Mouse (Mus musculus) retina, adult 2 months (tissue): ENCODE measurements around the gene Mllt6.
A peak's percentile ranks its signal among the peaks of the same experiment; 100 is the strongest.
"Not testable (repeated sequence)": the region's sequence is repeated elsewhere in the genome, so short reads cannot be mapped to it uniquely, and the experiment has no call there.

Source experiments
- DNase-seq: peaks from one replicate; pipeline ENCODE4 v3.0.0-alpha.2; 2012; ENCODE audit warnings: low read depth, low spot score

Mllt6 gene

GRCm38 (mm10) chr11:97662893-97663527 is at the start of gene Mllt6:
Mllt6 (plus strand) TSS chr11:97663414.
- peak; percentile 75 for DNase-seq

GRCm38 (mm10) chr11:97615276-97615675 is 47.9 kb upstream of the Mllt6 start:
- DNase-seq: no peak

- no peak for DNase-seq
Measured at GRCm38 (mm10) chr11:97618368-97618767, 44.8 kb upstream of the Mllt6 start.

- DNase-seq: peak; percentile 34
Measured at GRCm38 (mm10) chr11:97619391-97619795, 43.8 kb upstream of the Mllt6 start.

GRCm38 (mm10) chr11:97622440-97622839 is 40.8 kb upstream of the Mllt6 start:
- peak; percentile 58 for DNase-seq

GRCm38 (mm10) chr11:97623166-97623565 is 40.0 kb upstream of the Mllt6 start:
- no peak for DNase-seq

- DNase-seq: no peak
Measured at GRCm38 (mm10) chr11:97625551-97625950, 37.7 kb upstream of the Mllt6 start.

GRCm38 (mm10) chr11:97626431-97626830 is 36.8 kb upstream of the Mllt6 start:
- DNase-seq: no peak

- DNase-seq: no peak
Measured at GRCm38 (mm10) chr11:97626850-97627249, 36.4 kb upstream of the Mllt6 start.

- DNase-seq: no peak
Measured at GRCm38 (mm10) chr11:97627556-97628302, 35.5 kb upstream of the Mllt6 start.

- DNase-seq: no peak
Measured at GRCm38 (mm10) chr11:97628303-97628567, 35.0 kb upstream of the Mllt6 start.

GRCm38 (mm10) chr11:97628568-97629518 is 34.4 kb upstream of the Mllt6 start:
- DNase-seq: no peak

GRCm38 (mm10) chr11:97629576-97629975 is 33.6 kb upstream of the Mllt6 start, which contains the start of gene Epop:
Epop (minus strand) TSS chr11:97629702.
- peak; percentile 53 for DNase-seq

- no peak for DNase-seq
Measured at GRCm38 (mm10) chr11:97631046-97631445, 32.2 kb upstream of the Mllt6 start.

GRCm38 (mm10) chr11:97631500-97631899 is 31.7 kb upstream of the Mllt6 start:
- no peak for DNase-seq

GRCm38 (mm10) chr11:97631938-97632337 is 31.3 kb upstream of the Mllt6 start:
- DNase-seq: peak; percentile 44

- not testable (repeated sequence) for DNase-seq
Measured at GRCm38 (mm10) chr11:97632440-97632839, 30.8 kb upstream of the Mllt6 start.

- DNase-seq: no peak
Measured at GRCm38 (mm10) chr11:97635468-97636019, 27.7 kb upstream of the Mllt6 start.

- no peak for DNase-seq
Measured at GRCm38 (mm10) chr11:97641668-97642067, 21.5 kb upstream of the Mllt6 start.

- no peak for DNase-seq
Measured at GRCm38 (mm10) chr11:97642746-97643145, 20.5 kb upstream of the Mllt6 start.

- no peak for DNase-seq
Measured at GRCm38 (mm10) chr11:97643380-97644055, 19.7 kb upstream of the Mllt6 start.
